Mouse (Mus musculus) heart, postnatal 10 days (tissue): ENCODE results near the gene Grap. TPM values are rescaled to one million over a fixed set of nuclear protein-coding genes. Genes with fewer than 3 reads are reported as not detected.
"Not testable (repeated sequence)": the region's sequence is repeated elsewhere in the genome, so short reads cannot be mapped to it uniquely, and the experiment has no call there.

Source experiments
- DNase-seq, 2 experiments: peaks; one replicate each; pipeline ENCODE4 v3.0.0; 2021
- intact Hi-C: fragments of 180-260 bp; cut with DNase I; formaldehyde crosslinking; loops from one replicate; pipeline ENCODE4 v1.15.1; 2025
- total RNA-seq, 2 experiments: library from RNA; stranded (reverse); gene quantifications; 2 replicates each; pipeline ENCODE4 v1.2.3; 2021

Gene Grap
- total RNA-seq, 2 experiments from 2014 or later, result 13.4 to 14.4 TPM

DNA sequence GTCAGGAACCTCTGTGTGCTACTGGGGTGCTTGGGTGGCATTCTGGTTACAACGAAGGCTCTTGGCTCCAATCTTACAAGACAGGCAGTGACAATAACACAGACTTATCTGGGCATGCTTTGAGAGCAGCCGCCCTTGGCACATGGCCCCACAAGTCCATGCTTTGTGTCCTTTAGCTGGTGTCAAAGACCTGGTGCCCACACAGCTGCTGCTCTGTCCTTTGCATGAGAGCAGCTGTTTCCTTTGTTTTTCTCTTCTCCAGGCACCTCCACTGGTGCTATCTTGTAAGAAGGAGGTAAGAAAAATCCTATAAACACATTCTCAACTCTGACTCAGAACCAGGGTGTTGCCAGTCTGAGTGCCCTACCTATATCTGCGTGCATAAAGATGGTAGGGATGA, 15.2 kb upstream of the Grap start:
- intact Hi-C loops, result no loop called here
- DNase-seq, result no peak

DNA sequence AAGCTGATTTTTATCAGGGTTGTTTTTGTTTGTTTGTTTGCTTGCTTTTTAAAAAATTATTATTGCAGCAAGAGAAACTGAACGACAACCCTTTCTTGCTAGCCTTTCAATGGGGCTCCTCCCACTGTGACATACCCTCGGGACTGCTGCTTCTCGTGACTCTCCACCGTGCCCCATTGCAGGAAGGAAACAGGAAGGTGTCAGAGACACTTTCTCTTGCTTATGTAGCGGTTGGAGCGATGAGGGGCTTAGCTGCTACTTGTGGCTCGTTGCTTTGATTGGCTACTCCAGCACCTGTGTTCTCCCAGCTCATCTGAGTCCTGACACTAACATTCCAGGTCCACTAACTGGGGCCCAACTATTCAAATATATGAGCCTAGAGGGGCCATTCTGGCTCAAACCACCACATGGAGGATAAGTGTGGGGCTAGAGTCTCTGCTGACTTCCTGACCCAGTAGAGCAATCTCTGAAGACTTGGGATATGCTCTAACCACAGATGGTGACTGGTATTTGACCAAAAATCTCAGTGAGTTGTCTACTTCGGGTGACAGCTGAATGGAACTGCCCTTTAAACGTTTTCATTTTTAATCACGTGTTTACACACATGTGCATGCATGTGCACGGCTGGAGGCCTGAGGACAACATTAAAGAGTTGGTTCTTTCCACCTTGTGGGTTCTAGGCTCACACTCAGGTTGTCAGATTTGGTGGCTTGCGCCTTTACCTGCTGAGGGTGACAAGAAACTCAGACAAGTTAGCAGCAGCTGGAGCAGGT, 14.1 kb upstream of the Grap start:
- intact Hi-C loops, result no loop called here
- DNase-seq, result no peak

DNA sequence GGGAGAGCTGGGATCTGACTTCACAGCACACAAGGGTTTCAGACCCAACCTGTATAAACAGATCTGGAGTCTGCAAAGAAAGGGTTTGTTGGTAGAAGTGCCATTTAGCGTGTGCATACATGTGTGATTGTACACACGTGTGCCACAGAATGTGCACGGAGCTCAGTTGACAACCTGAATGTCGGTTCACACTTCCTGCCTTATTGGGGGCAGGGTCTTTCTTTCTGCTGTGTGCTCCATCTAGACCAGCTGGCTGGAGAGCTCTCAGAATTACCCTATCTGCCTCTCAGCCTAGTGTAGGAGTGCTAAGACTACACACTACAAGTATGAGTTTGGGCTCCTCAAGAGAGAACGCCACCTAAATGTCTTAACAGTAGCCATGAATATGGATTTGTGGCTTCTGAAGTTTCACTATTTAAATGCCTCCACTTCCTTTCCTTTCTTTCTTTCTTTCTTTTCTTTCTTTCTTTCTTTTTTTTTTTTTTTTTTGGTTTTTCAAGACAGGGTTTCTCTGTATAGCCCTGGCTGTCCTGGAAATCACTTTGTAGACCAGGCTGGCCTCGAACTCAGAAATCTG, 13.4 kb upstream of the Grap start:
- DNase-seq, result no peak
- intact Hi-C loops, result no loop called here

DNA sequence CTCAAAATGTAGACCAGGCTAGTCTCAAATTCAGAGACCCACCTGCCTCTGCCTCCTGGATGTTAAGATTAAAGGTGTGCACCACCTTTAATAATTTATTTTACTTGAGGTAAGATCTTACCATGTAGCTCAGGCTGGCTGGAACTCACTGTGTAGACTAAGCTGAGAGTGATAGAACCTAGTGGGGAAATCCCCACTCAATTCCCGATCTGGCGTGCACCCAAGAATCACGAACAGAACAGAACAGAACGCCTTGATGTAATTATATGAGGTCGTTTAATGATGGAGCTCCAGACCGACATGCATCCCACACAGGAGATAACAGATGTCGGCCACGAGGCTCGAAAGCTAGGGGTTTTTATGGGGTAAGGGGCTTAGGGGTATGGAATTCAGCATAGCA, 12.5 kb upstream of the Grap start:
- DNase-seq, intact Hi-C loops: not testable (repeated sequence)

DNA sequence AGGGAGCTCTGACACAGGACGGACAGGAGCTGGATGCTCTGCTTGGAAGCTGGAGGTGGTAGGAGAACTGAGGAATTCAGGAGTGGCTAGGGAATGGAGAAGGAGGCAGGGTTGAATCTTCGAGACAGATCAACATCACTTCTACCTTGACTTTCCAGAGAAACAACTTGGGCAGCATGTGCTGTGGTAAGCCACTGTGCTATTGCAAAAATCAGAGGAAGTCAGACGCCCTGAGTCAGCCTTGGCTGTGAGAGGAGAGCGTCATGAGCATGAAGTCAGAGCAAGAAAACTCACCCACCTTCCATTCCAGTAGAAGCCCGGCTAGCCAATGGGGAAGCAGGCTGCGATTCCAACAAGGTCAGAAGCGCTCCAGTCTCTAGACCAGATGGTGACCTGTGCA, 11.0 kb upstream of the Grap start:
- intact Hi-C loops, result no loop called here

DNA sequence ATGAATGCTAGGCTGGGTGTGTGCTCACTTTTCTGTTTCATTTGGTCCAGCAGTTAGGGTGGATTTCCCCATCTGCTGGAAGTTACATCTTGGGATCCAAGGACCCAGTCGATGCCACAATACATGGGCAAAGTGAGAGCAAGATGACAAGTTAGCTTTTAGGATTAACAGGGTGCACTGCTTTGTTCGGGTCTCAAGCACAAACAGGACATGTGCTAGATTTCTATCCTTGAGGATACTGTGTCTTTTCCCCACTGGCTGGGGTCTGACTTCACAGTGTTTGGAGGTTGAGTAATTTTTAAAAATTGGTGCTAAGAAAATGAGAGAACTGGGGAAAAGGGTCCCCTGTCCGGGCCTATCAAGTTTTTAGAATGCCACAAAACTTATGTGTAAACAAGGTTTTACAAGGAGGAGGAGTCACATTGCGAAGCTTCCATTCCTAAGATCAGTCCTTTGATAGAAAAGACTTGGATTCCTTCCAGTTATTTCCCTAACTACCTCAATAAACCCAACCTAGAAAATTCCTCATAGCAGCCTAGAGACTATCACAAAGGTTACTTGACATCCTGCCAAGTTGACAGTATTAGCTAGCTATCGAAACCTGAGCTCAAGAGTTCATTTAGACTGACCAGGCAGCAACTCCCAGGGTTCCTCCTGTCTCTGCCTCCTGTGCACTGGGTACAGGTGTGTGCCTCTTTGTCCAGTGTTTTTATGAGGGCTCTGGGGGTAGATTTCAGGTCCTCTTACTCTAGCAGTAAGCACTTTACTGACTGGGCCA, 9.7 kb upstream of the Grap start:
- no peak for DNase-seq
- intact Hi-C loops, result no loop called here

More for the DNA sequence above, 11.0 kb upstream of the Grap start:
- no peak for DNase-seq

DNA sequence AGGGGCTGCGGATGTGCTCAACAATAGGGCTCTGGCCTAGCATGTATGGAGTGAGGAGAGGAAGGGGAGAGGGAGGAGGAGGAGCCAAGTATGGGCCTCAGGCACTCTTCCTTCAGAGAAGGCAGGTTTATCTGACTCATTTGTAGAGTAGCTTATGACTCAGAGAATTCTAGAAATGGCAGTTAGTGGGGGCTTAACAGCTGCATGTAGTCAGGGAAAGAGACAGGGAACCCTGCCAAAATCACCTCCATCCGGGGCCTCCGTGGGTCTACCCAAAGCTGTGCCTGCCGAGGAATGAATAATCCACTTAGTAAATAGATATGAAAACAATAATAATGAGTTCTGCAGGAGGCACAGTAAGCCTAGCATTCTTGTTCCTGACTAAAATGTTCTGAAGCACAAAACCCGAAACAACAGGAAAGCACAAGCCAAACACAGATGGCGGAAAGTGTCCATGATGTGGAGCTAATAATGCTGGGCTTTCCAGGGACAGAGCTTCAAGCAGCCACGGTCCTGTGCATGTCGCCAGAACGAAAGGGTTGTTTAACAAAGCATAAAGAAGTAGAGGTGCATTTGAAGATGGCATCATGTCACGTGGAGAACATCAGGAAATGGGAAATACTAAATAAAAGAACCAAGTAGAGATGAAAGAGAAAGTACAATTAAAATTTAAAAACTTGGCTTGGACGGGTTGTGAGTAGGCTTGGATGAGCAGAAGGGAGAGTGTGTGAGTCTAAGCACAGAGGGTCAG, 8.3 kb upstream of the Grap start:
- peak; percentile 33 to 59 for DNase-seq
- intact Hi-C loops, result no loop called here

DNA sequence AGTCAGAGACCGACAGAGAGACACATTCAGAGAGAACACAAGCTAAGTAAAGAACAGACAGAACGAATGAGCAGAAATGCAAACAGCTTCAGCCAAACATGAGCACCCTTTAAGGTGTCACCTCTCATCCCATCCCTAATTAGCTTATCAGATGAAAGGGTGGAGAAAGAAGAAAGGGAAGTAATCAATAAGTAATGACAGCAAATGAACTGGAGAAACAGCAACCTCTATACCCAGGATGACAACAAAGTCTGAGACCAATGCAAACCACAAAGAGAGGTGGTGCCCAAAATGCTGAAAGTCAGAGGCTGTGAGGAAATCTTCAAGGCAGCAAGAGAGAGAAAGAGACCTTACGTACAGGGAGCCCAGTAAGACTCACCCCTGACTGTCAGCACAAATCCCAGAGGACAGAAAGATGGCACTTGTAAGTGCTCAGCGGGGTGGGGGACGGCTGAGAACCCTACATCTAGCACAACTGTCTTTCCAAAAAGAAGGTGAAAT, 7.7 kb upstream of the Grap start:
- intact Hi-C loops, result no loop called here
- no peak for DNase-seq

DNA sequence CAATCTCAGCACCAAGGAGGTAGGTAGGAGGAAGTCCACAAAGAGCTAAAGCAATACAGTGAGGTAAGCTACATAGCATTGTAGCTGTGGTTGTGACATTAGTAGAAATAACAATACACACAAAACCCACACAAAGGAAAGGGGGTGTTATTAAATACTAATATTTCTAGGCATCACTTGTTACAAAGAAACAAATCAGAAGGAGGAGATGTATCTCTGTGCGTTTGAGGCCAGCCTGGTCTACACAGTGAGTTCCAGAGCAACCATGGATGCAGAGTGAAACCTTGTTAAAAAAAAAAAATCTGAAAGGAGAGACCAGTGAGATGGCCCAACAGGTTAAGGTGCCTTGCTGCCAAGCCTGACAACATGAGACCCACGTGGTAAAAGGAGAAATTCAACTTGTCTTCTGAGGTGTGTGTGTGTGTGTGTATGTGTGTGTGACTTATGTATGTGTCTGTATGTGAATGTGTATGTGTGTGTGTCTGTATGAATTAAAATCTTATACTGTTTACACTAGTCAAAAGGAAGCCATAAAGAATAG, 6.5 kb upstream of the Grap start:
- intact Hi-C loops, result no loop called here
- no peak for DNase-seq

DNA sequence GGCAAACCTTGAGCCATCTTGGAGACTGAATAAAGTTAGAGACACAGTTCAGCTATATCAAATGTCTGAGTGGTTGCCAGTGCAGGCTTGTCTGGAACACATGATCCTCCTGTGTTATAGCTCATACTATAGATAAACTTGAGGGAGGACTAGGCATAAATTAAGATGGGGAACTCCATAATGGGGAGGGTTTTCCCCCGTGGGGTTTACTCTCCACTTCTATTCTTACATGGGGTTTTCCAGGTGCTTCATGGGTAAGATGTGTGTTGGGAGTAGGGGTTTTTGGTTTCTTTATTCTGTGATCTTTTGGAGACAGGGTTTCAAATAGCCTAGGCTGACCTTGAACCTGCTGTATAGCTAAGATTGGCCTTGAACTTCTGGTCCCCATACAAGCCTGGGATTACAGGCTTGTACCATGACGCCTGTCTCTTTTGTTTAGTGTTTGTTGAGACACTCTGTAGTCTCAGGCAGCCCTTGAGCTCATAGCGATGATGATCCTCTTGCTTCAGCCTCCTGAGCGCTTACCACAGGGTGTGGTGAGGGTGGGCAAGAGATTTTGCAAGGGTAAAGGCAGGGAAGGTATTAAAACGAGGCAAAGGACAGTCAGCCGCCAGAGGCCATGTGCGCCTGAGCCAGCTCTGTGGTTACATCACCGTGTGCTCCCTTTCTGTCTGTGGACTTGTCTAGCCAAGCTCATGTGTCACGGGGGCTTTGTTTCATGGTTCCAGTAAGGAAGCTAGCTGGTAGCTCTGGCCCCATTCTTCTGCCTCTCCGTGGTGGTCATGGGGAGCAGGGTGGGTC, 5.8 kb upstream of the Grap start:
- intact Hi-C loops, result no loop called here
- no peak for DNase-seq

DNA sequence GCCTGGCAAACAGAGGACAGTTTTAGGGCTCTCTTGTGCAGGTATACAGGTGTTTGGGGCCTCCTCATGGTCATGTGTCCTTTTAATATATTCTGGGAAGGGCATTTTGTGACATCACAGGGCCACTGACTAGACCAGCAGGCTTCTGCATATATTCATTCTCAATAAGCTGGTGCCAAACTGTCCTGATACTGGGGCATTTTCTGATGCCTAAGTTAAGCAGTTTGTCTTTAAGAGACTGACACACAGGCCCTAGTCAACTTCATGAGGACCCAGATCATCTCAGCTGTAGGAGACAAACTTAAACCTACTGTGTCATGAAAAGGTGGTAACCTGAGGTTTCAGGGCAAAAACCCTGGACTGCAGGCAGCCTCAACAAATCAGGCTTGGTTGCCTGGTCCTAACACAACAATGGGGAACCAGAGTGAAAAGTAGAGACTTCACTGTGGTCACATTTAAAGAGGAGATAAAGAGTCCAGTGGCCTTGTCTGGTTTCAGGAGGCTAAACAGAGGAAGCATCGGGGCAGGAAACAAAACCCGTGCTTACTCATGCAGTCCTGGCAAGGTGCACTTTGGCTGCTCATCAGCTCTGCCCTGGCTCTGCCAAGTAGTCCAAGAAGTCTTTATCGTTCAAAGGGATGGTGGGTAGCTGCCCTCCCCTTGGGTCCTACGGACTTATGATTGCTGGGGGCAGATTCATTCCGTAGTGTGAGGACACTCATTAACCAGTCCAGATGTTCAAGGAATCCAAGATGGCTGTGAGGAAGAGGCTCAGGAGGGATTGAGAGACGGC, 4.9 kb upstream of the Grap start:
- peak in 1 of 2 experiments; percentile 29 for DNase-seq
- intact Hi-C loops, result no loop called here

DNA sequence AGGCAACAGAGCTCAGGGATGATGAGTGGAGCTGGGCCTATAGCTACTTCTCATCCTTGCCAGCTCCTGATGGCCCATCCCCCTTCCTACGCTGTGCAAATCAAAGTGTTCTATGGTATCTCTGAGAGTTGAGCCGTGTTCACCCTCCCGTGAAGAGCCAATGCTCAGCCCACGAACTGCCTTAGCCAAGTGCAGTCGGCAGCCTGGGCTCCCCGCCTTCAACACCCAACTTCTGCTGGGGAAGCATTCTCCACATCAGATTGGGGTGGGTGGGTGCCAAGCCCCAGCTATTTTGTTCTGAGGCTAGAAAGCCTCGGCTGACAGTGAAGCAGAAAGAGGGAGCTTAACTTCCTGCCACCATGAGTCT, 4.3 kb upstream of the Grap start:
- DNase-seq, result no peak
- intact Hi-C loops, result no loop called here

DNA sequence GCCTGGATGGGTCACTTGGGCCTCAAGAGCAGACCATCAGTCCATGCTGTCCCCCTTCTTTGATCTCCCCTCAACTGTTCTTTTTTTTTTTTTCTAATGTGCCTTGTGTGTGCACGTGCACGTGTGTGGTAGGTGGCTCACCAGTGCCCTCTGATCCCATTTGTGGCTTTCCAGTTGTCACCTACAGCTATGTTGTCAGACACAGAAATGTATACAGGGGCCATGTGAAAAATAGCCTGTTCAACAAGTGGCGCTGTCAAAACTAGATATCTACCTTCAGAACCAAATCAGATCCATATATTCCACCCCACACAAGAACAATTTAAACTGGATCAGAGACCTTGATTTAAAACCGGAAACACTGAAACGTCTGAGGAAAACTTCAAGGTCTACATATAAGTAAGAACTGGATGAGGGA, 3.9 kb upstream of the Grap start:
- intact Hi-C loops, result no loop called here

DNA sequence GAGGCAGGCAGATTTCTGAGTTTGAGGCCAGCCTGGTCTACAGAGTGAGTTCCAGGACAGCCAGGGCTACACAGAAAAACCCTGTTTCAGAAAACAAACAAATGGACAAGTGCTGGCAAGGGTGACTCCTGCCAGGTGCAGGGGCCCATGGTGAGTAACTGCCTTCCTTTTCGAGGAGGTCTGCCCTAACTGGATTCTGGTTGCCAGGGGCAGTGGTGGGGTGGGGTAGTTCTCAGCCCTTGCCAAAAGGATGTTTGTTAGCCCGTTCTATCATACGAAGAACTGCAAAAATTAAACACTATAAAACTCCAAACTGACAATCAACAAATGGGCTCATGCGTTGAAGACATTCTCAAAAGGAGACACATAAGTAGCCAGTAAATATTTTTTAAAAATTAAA, 3.4 kb upstream of the Grap start:
- DNase-seq, result no peak
- intact Hi-C loops, result no loop called here

More for the DNA sequence above, 3.9 kb upstream of the Grap start:
- DNase-seq, result no peak

DNA sequence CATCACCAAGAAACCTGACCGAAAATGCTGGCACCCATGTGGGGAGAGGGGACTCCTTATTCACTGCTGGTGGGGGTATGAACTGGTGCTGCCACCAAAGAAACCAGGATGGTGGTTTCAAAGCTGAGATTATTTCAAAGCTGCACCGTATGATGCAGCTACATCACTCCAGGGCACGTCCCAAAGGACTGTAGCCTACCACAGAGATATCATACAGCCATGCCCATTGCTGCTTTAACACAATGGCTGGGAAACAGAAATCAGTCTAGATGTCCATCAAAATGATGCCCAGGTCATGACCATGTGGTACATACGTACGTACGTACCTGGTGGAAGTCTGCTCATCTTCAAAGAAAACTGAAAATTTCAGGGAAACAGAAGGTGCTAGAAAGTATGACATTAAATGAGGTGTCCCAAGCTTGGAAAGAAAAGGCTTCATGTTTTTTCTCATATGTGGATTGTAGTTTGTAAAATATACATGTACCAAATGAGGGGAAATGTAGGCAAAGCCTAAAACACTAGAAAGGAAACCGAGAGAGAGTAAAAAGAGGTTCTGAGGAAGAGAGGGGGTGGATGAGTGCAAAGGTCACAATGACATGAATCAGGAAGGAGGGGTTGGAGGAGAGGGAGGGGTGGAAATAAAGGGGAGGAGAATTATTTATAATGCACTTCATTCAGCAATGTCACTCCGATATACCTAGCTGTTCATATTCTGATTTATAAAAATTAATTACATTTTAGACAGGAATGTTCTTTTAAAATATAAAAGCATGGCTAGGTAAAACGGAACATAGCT, 2.4 kb upstream of the Grap start:
- intact Hi-C loops, result no loop called here
- no peak for DNase-seq

DNA sequence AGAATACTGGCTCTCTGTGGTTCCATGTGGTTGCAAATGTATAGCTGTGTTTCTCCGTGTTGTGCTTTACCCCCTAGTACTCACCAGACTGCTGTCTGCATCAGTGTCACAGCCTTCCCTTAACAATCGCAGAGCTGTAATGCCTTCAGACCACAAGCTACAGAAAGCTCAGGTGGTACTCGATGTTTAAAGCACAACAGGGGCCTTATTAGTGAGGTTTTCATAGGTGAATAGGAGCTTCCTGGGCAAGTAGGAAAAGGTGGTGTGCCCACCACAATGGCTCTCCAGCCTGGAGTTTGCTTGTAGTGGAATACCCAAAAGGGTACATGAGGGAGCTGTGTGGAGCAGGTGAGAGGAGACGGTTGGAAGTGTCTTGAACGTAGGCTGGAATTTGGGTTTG, 849 bp upstream of the Grap start:
- no peak for DNase-seq

DNA sequence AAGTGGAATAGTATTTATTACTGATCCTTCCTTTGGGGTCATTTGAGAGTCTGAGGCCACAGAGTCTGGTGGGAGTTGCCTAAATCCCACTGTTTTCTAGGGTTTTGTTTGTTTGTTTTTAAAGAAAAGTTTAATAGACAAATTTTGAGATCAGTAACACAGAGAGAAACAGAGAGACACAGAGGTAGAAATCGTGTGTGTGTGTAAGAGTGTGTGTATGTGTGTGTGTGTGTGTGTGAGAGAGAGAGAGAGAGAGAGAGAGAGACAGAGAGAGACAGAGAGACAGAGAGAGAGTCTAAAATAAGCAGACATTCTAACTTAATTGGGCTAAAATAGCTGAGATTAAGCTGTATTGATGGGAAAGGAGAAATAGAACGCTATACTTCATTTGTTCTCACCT, 503 bp downstream of the Grap start:
- no peak for DNase-seq
- intact Hi-C loops, result no loop called here

More for the DNA sequence above, 849 bp upstream of the Grap start:
- intact Hi-C loops, result no loop called here

DNA sequence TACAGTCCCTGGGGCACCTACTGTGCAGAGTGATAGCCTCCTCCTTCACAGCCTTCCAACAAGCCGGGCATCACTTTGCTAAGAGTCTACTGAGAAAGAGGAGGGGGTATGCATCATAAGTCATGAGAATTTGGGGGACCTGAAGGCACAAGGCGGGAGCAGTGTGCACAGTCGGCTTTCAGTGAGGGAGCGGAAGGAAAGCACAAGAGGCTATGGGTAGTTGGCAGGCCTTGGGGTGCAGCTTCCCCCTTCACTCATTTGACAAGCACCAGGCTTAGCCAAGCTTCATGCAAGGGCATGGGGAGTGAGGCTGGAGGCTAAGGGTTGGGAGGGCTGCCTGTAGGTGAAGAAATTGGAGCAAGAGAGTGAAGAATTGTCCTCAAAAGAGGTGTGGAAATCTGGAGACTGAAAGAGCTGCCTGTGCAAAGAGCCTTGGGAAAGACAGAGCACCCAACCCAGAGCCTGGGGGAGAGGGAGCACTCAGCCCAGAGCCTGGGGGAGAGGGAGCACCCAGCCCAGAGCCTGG, 1.8 kb downstream of the Grap start:
- intact Hi-C loops, result no loop called here
- no peak for DNase-seq
